Mouse (Mus musculus): ENCODE measurements around the gene Grhpr.
"Not testable (repeated sequence)": the region's sequence is repeated elsewhere in the genome, so short reads cannot be mapped to it uniquely, and the experiment has no call there.

Grhpr gene

GRCm38 (mm10) chr4:44981280-44981973 lies at the start of gene Grhpr:
Gene Grhpr, plus strand, starts transcription at chr4:44981395.
- DNase-seq (ENCODE audit: low spot score in 2 of 2) = peak; percentile 67

GRCm38 (mm10) chr4:44931732-44932131 lies 49.5 kb upstream of the Grhpr start:
- DNase-seq (ENCODE audit: low spot score in 2 of 2) = peak in 1 of 2 experiments; percentile 9

GRCm38 (mm10) chr4:44938359-44939340 lies 42.5 kb upstream of the Grhpr start:
- DNase-seq (ENCODE audit: low spot score in 2 of 2) = no peak

GRCm38 (mm10) chr4:44939576-44940249 lies 41.5 kb upstream of the Grhpr start:
- no peak for DNase-seq (ENCODE audit: low spot score in 2 of 2)

GRCm38 (mm10) chr4:44940286-44940685 lies 40.9 kb upstream of the Grhpr start:
- no peak for DNase-seq (ENCODE audit: low spot score in 2 of 2)

- DNase-seq (ENCODE audit: low spot score in 2 of 2) = no peak
Observed at GRCm38 (mm10) chr4:44942237-44942636, 39.0 kb upstream of the Grhpr start.

- no peak for DNase-seq (ENCODE audit: low spot score in 2 of 2)
Observed at GRCm38 (mm10) chr4:44943480-44943879, 37.7 kb upstream of the Grhpr start.

- DNase-seq (ENCODE audit: low spot score in 2 of 2) = no peak
Observed at GRCm38 (mm10) chr4:44944426-44945075, 36.6 kb upstream of the Grhpr start.

GRCm38 (mm10) chr4:44946126-44946525 lies 35.1 kb upstream of the Grhpr start:
- not testable (repeated sequence) for DNase-seq (ENCODE audit: low spot score in 2 of 2)

- no peak for DNase-seq (ENCODE audit: low spot score in 2 of 2)
Observed at GRCm38 (mm10) chr4:44947464-44947863, 33.7 kb upstream of the Grhpr start.

- no peak for DNase-seq (ENCODE audit: low spot score in 2 of 2)
Observed at GRCm38 (mm10) chr4:44948314-44948713, 32.9 kb upstream of the Grhpr start.

GRCm38 (mm10) chr4:44953041-44953440 lies 28.2 kb upstream of the Grhpr start:
- no peak for DNase-seq (ENCODE audit: low spot score in 2 of 2)

- DNase-seq (ENCODE audit: low spot score in 2 of 2) = no peak
Observed at GRCm38 (mm10) chr4:44958776-44959175, 22.4 kb upstream of the Grhpr start.

GRCm38 (mm10) chr4:44959220-44959619 lies 22.0 kb upstream of the Grhpr start:
- DNase-seq (ENCODE audit: low spot score in 2 of 2) = no peak

- DNase-seq (ENCODE audit: low spot score in 2 of 2) = no peak
Observed at GRCm38 (mm10) chr4:44963156-44963555, 18.0 kb upstream of the Grhpr start.

GRCm38 (mm10) chr4:44965175-44965574 lies 16.0 kb upstream of the Grhpr start:
- DNase-seq (ENCODE audit: low spot score in 2 of 2) = no peak

- DNase-seq (ENCODE audit: low spot score in 2 of 2) = no peak
Observed at GRCm38 (mm10) chr4:44965736-44966135, 15.5 kb upstream of the Grhpr start.

GRCm38 (mm10) chr4:44967402-44967801 lies 13.8 kb upstream of the Grhpr start:
- no peak for DNase-seq (ENCODE audit: low spot score in 2 of 2)

GRCm38 (mm10) chr4:44970056-44970455 lies 11.1 kb upstream of the Grhpr start:
- DNase-seq (ENCODE audit: low spot score in 2 of 2) = no peak

- DNase-seq (ENCODE audit: low spot score in 2 of 2) = peak; percentile 23 to 35
Observed at GRCm38 (mm10) chr4:44970612-44971110, 10.5 kb upstream of the Grhpr start.

GRCm38 (mm10) chr4:44973450-44973849 lies 7.7 kb upstream of the Grhpr start:
- DNase-seq (ENCODE audit: low spot score in 2 of 2) = peak; percentile 87 to 95

Measured in frontal cortex, postnatal 36 days (tissue).